Mouse (Mus musculus) forebrain, embryonic 13.5 days (tissue): ENCODE results near the gene Tbc1d9. TPM values are rescaled to one million over a fixed set of nuclear protein-coding genes. Genes with fewer than 3 reads are reported as not detected.

Experiments
- ATAC-seq: fragments of 200-750 bp; cut with Nextera tagmentation; 2 replicates; pipeline ENCODE4 v1.8.0; 2017
- H3K27ac ChIP-seq: fragments of 300-500 bp; sonication (generic); 2 replicates; pipeline ENCODE4 v1.5.1; 2015; ENCODE audit warnings: inconsistent platforms, mild to moderate bottlenecking, moderate library complexity
- H3K27me3 ChIP-seq: fragments of 300-500 bp; sonication (generic); 2 replicates; pipeline ENCODE4 v1.6.1; 2015; ENCODE audit warnings: mild to moderate bottlenecking, inconsistent platforms
- H3K36me3 ChIP-seq: fragments of 300-500 bp; sonication (generic); 2 replicates; pipeline ENCODE4 v1.6.1; 2015; ENCODE audit warnings: mild to moderate bottlenecking, inconsistent platforms; ENCODE audit not compliant: poor library complexity, severe bottlenecking
- H3K4me1 ChIP-seq: fragments of 300-500 bp; sonication (generic); 2 replicates; pipeline ENCODE4 v1.6.1; 2015; ENCODE audit warnings: inconsistent platforms
- H3K4me2 ChIP-seq: fragments of 300-500 bp; sonication (generic); 2 replicates; pipeline ENCODE4 v1.6.1; 2015; ENCODE audit warnings: inconsistent platforms, mild to moderate bottlenecking, moderate library complexity
- H3K4me3 ChIP-seq: fragments of 300-500 bp; sonication (generic); 2 replicates; pipeline ENCODE4 v1.5.1; 2015; ENCODE audit warnings: mild to moderate bottlenecking, inconsistent platforms
- H3K9ac ChIP-seq: fragments of 300-500 bp; sonication (generic); 2 replicates; pipeline ENCODE4 v1.6.1; 2015; ENCODE audit warnings: mild to moderate bottlenecking, inconsistent platforms
- H3K9me3 ChIP-seq: fragments of 300-500 bp; sonication (generic); replicated peaks from 2 replicates; pipeline ENCODE4 v1.6.1; 2016; ENCODE audit warnings: inconsistent platforms
- WGBS: fragments of 180-500 bp; shearing (Covaris S2); methylation state at CpG from one replicate; pipeline ENCODE4 v1.1.7; 2015; 5-methylcytosine and 5-hydroxymethylcytosine counted together
- polyA plus RNA-seq: library from polyadenylated mRNA; unstranded; fragments of >200 nt; fragmentation: Nextera tagmentation; extraction: Ambion mirVana; gene quantifications from 2 replicates; pipeline ENCODE4 v1.2.1, GENCODE M21; 2015

The Tbc1d9 gene
- polyA plus RNA-seq = 9.3 and 11.5 TPM in 2 replicates

GRCm38 (mm10) chr8:83165235-83165930 is at the start of gene Tbc1d9:
Tbc1d9 (plus strand) TSS chr8:83165352.
- Histone ChIP-seq H3K36me3 (no peaks in the 10 kb centered on the region), H3K4me3 (peak within 1 kb of the TSS; percentile 80), H3K27ac (peak within 1 kb of the TSS; percentile 91), H3K4me2 (peak within 1 kb of the TSS; percentile 69), H3K4me1 (peaks cover 23% of the 10 kb centered on the region), H3K9me3 (no peaks in the 10 kb centered on the region), H3K9ac (peak within 1 kb of the TSS; percentile 95), H3K27me3 (no peaks in the 10 kb centered on the region)
- peak; percentile 94 for ATAC-seq
- under 1% methylated on average over 59 of the region's 63 CpGs for WGBS

GRCm38 (mm10) chr8:83135086-83135485 is 30.1 kb upstream of the Tbc1d9 start:
- Histone ChIP-seq H3K4me3 (no peak overlapping the region), H3K4me1 (no peaks in the 10 kb centered on the region), H3K9ac (no peak overlapping the region), H3K4me2 (no peak overlapping the region), H3K27ac (no peak overlapping the region), H3K27me3 (no peaks in the 10 kb centered on the region), H3K36me3 (no peaks in the 10 kb centered on the region), H3K9me3 (no peaks in the 10 kb centered on the region)
- ATAC-seq = no peak
- 55% methylated on average over 2 of the region's 2 CpGs for WGBS

- Histone ChIP-seq H3K9ac (no peak overlapping the region), H3K4me3 (no peak overlapping the region), H3K4me2 (no peak overlapping the region), H3K9me3 (no peaks in the 10 kb centered on the region), H3K36me3 (no peaks in the 10 kb centered on the region), H3K27ac (no peak overlapping the region), H3K27me3 (no peaks in the 10 kb centered on the region), H3K4me1 (no peaks in the 10 kb centered on the region)
- WGBS = 73% methylated on average over 1 of the region's 1 CpGs
- ATAC-seq = no peak
These were observed 25.1 kb upstream of the Tbc1d9 start for GRCm38 (mm10) chr8:83140068-83140467.

GRCm38 (mm10) chr8:83140701-83141111 is 24.4 kb upstream of the Tbc1d9 start:
- Histone ChIP-seq H3K4me2 (no peak overlapping the region), H3K9me3 (no peaks in the 10 kb centered on the region), H3K4me3 (no peak overlapping the region), H3K4me1 (no peaks in the 10 kb centered on the region), H3K36me3 (no peaks in the 10 kb centered on the region), H3K27me3 (no peaks in the 10 kb centered on the region), H3K9ac (no peak overlapping the region), H3K27ac (no peak overlapping the region)
- no peak for ATAC-seq
- 70% methylated on average over 3 of the region's 3 CpGs for WGBS

GRCm38 (mm10) chr8:83141358-83141757 is 23.8 kb upstream of the Tbc1d9 start:
- H3K9me3 ChIP-seq = no peaks in the 10 kb centered on the region
- H3K27me3 ChIP-seq = no peaks in the 10 kb centered on the region
- H3K27ac ChIP-seq = no peak overlapping the region
- no peak for ATAC-seq
- H3K9ac ChIP-seq = no peak overlapping the region
- no peak overlapping the region for H3K4me2 ChIP-seq
- H3K36me3 ChIP-seq = no peaks in the 10 kb centered on the region
- H3K4me1 ChIP-seq = no peaks in the 10 kb centered on the region
- WGBS = 92% methylated on average over 5 of the region's 5 CpGs
- H3K4me3 ChIP-seq = no peak overlapping the region

GRCm38 (mm10) chr8:83144601-83145000 is 20.6 kb upstream of the Tbc1d9 start:
- H3K27ac ChIP-seq = no peak overlapping the region
- no peaks in the 10 kb centered on the region for H3K27me3 ChIP-seq
- no peaks in the 10 kb centered on the region for H3K9me3 ChIP-seq
- no peaks in the 10 kb centered on the region for H3K36me3 ChIP-seq
- H3K4me1 ChIP-seq = no peaks in the 10 kb centered on the region
- 91% methylated on average over 4 of the region's 4 CpGs for WGBS
- H3K9ac ChIP-seq = no peak overlapping the region
- no peak overlapping the region for H3K4me2 ChIP-seq
- ATAC-seq = no peak
- H3K4me3 ChIP-seq = no peak overlapping the region

- no peak overlapping the region for H3K4me2 ChIP-seq
- H3K36me3 ChIP-seq = no peaks in the 10 kb centered on the region
- H3K27me3 ChIP-seq = no peaks in the 10 kb centered on the region
- H3K9ac ChIP-seq = no peak overlapping the region
- H3K4me1 ChIP-seq = no peaks in the 10 kb centered on the region
- H3K9me3 ChIP-seq = no peaks in the 10 kb centered on the region
- WGBS = 45% methylated on average over 3 of the region's 3 CpGs
- H3K27ac ChIP-seq = no peak overlapping the region
- no peak overlapping the region for H3K4me3 ChIP-seq
- ATAC-seq = peak; percentile 55; the same call in 1 of the 2 replicates
These were observed 19.7 kb upstream of the Tbc1d9 start for GRCm38 (mm10) chr8:83145421-83145820.

- no peaks in the 10 kb centered on the region for H3K9me3 ChIP-seq
- no peak for ATAC-seq
- no peak overlapping the region for H3K9ac ChIP-seq
- WGBS = 91% methylated on average over 6 of the region's 6 CpGs
- no peak overlapping the region for H3K4me3 ChIP-seq
- no peak overlapping the region for H3K27ac ChIP-seq
- H3K4me1 ChIP-seq = no peaks in the 10 kb centered on the region
- no peak overlapping the region for H3K4me2 ChIP-seq
- H3K36me3 ChIP-seq = no peaks in the 10 kb centered on the region
- H3K27me3 ChIP-seq = no peaks in the 10 kb centered on the region
These were observed 16.0 kb upstream of the Tbc1d9 start for GRCm38 (mm10) chr8:83149124-83149523.

- Histone ChIP-seq H3K36me3 (no peaks in the 10 kb centered on the region), H3K27ac (no peak overlapping the region), H3K9ac (no peak overlapping the region), H3K4me1 (no peaks in the 10 kb centered on the region), H3K4me2 (no peak overlapping the region), H3K27me3 (no peaks in the 10 kb centered on the region), H3K4me3 (no peak overlapping the region), H3K9me3 (no peaks in the 10 kb centered on the region)
- no peak for ATAC-seq
- 71% methylated on average over 2 of the region's 2 CpGs for WGBS
These were observed 13.1 kb upstream of the Tbc1d9 start for GRCm38 (mm10) chr8:83152055-83152454.

GRCm38 (mm10) chr8:83152470-83152869 is 12.7 kb upstream of the Tbc1d9 start:
- Histone ChIP-seq H3K27ac (no peak overlapping the region), H3K4me3 (no peak overlapping the region), H3K4me2 (no peak overlapping the region), H3K27me3 (no peaks in the 10 kb centered on the region), H3K36me3 (no peaks in the 10 kb centered on the region), H3K4me1 (no peaks in the 10 kb centered on the region), H3K9ac (no peak overlapping the region), H3K9me3 (no peaks in the 10 kb centered on the region)
- WGBS = 69% methylated on average over 4 of the region's 4 CpGs
- ATAC-seq = no peak

GRCm38 (mm10) chr8:83155110-83155509 is 10.0 kb upstream of the Tbc1d9 start:
- no peak overlapping the region for H3K27ac ChIP-seq
- H3K36me3 ChIP-seq = no peaks in the 10 kb centered on the region
- H3K4me3 ChIP-seq = no peak overlapping the region
- H3K4me2 ChIP-seq = no peak overlapping the region
- no peaks in the 10 kb centered on the region for H3K4me1 ChIP-seq
- ATAC-seq = no peak
- no peaks in the 10 kb centered on the region for H3K9me3 ChIP-seq
- 52% methylated on average over 4 of the region's 4 CpGs for WGBS
- H3K27me3 ChIP-seq = no peaks in the 10 kb centered on the region
- H3K9ac ChIP-seq = no peak overlapping the region

- Histone ChIP-seq H3K9me3 (no peaks in the 10 kb centered on the region), H3K27ac (no peak overlapping the region), H3K9ac (no peak overlapping the region), H3K4me2 (no peak overlapping the region), H3K36me3 (no peaks in the 10 kb centered on the region), H3K4me3 (no peak overlapping the region), H3K27me3 (no peaks in the 10 kb centered on the region), H3K4me1 (no peaks in the 10 kb centered on the region)
- WGBS = 75% methylated on average over 3 of the region's 3 CpGs
- no peak for ATAC-seq
These were observed 6.2 kb upstream of the Tbc1d9 start for GRCm38 (mm10) chr8:83158971-83159370.

GRCm38 (mm10) chr8:83159615-83160014 is 5.5 kb upstream of the Tbc1d9 start:
- no peak overlapping the region for H3K9ac ChIP-seq
- no peaks in the 10 kb centered on the region for H3K4me1 ChIP-seq
- no peak for ATAC-seq
- H3K9me3 ChIP-seq = no peaks in the 10 kb centered on the region
- no peak overlapping the region for H3K4me2 ChIP-seq
- H3K27me3 ChIP-seq = no peaks in the 10 kb centered on the region
- WGBS = 38% methylated on average over 1 of the region's 1 CpGs
- no peaks in the 10 kb centered on the region for H3K36me3 ChIP-seq
- H3K27ac ChIP-seq = no peak overlapping the region
- no peak overlapping the region for H3K4me3 ChIP-seq
